22 mouse cellular contexts compared by ENCODE assay signal in the genomic region with DNA sequence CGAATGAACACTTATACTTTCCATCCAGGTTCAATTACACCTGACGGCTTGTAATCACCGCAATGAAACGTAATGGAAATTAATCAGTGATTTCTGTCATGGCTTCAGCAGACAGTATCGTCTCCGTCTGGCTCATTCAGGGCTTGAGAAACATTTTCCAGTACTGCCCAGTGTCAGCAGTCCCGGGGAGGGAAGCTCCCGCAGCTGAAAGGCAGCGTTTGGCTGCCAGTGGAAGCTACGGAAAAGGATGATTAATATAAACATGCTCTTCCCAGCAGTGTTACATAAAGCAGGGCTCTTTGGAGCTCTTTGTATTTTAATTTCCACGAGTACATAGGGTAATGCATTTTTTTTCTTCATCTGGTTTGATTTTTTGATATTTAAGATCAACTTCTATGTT.
DNase-seq lines count a peak whose midpoint lies in the region; ATAC-seq and TF ChIP-seq lines count a peak whose summit lies in the region.
"Had no signal": no experiment of that assay in that cellular context is flagged by ENCODE, and none has a peak within 500 bp of the region (broad histone marks: within the 10 kb centered on the region; RNA-seq: fewer than 3 reads in every experiment).

No protein-coding gene starts in this region.

- ATAC-seq in heart, embryonic 14.5 days (ENCODE audit: insufficient number of reproducible peaks, insufficient read depth, low FRiP score, low read depth): no peak
- ATAC-seq in lung, embryonic 14.5 days (ENCODE audit: insufficient read depth): no peak
- ATAC-seq in embryonic facial prominence, embryonic 13.5 days (ENCODE audit: insufficient number of reproducible peaks, insufficient read depth, low FRiP score, low TSS enrichment, low read depth): no peak
- ATAC-seq in stomach, embryonic 16.5 days (ENCODE audit: insufficient read depth, low FRiP score): peak; percentile 56; the same call in 1 of the 2 replicates
- ATAC-seq: inflammation-experienced regulatory T-cells, adult 6 months; liver, embryonic 12.5 days; midbrain, embryonic 16.5 days had no signal

- no peak overlapping the region for H3K9ac ChIP-seq in heart, embryonic 14.5 days (ENCODE audit: low read length)
- H3K9ac ChIP-seq in lung, embryonic 14.5 days: no peak overlapping the region
- H3K9ac ChIP-seq in embryonic facial prominence, embryonic 13.5 days: no peak overlapping the region
- H3K9ac ChIP-seq in stomach, embryonic 16.5 days (ENCODE audit: low read length): no peak overlapping the region
- H3K9ac ChIP-seq: forebrain, embryonic 12.5 days; limb, embryonic 12.5 days; liver, embryonic 12.5 days; lung, embryonic 15.5 days; neural tube, embryonic 15.5 days had no signal

- no peaks in the 10 kb centered on the region for H3K9me3 ChIP-seq in heart, embryonic 14.5 days (ENCODE audit: control insufficient read depth, low read length)
- no peaks in the 10 kb centered on the region for H3K9me3 ChIP-seq in lung, embryonic 14.5 days (ENCODE audit: low read depth, low read length)
- no peaks in the 10 kb centered on the region for H3K9me3 ChIP-seq in embryonic facial prominence, embryonic 13.5 days
- no peaks in the 10 kb centered on the region for H3K9me3 ChIP-seq in stomach, embryonic 16.5 days (replicated peaks; ENCODE audit: control insufficient read depth, low read length)
- H3K9me3 ChIP-seq: forebrain, embryonic 12.5 days; limb, embryonic 12.5 days; liver, embryonic 12.5 days; lung, embryonic 15.5 days; neural tube, embryonic 15.5 days had no signal

- H3K4me3 ChIP-seq in heart, embryonic 14.5 days (ENCODE audit: control insufficient read depth in 1 of 2, insufficient read depth in 1 of 2, low read depth in 1 of 2, low read length in 2 of 2): no peak overlapping the region
- H3K4me3 ChIP-seq in lung, embryonic 14.5 days (ENCODE audit: low read depth, low read length): no peak overlapping the region
- no peak overlapping the region for H3K4me3 ChIP-seq in embryonic facial prominence, embryonic 13.5 days
- H3K4me3 ChIP-seq in stomach, embryonic 16.5 days (replicated peaks; ENCODE audit: low read length): no peak overlapping the region
- H3K4me3 ChIP-seq: forebrain, embryonic 12.5 days; heart, adult 2 months; limb, embryonic 12.5 days; liver, embryonic 12.5 days; lung, embryonic 15.5 days; neural tube, embryonic 15.5 days had no signal

- intact Hi-C loops in heart, postnatal 10 days (cut with DNase I): no loop called here

- H3K4me2 ChIP-seq in heart, embryonic 14.5 days (ENCODE audit: low read length): 0 out of 2 replicates have a peak overlapping the region, but pooled peaks have one; percentile 55
- peak overlapping the region; percentile 44; the same call in 1 of the 2 replicates for H3K4me2 ChIP-seq in lung, embryonic 14.5 days
- peak overlapping the region; percentile 51 for H3K4me2 ChIP-seq in embryonic facial prominence, embryonic 13.5 days
- peak overlapping the region; percentile 32 for H3K4me2 ChIP-seq in stomach, embryonic 16.5 days (ENCODE audit: low read depth, low read length)
- H3K4me2 ChIP-seq: forebrain, embryonic 12.5 days; liver, embryonic 12.5 days had no signal

- DNase-seq in heart, postnatal 10 days: no peak
- DNase-seq in lung, embryonic 14.5 days: peak; percentile 39
- no peak for DNase-seq in lung, postnatal 10 days
- DNase-seq in right cerebral cortex, postnatal 10 days (ENCODE audit: low spot score in 2 of 2): no peak
- DNase-seq in spleen, postnatal 10 days (ENCODE audit: low spot score in 2 of 2): no peak
- DNase-seq: adrenal gland, adult 2 months; B cell, adult 2 months; cerebellum, adult 9-10 months; gastrocnemius, postnatal 14 days; heart, adult 2 months; heart, postnatal 36 days; thymus, postnatal 25 days had no signal

- no peak for TF ChIP-seq CTCF in lung, embryonic 14.5 days (IDR thresholded peaks at IDR 0.05; ENCODE audit: low read depth)

- WGBS in heart, embryonic 14.5 days: 27% methylated on average over 11 of the region's 11 CpGs
- 34% methylated on average over 11 of the region's 11 CpGs for WGBS in lung, embryonic 14.5 days
- 25% methylated on average over 11 of the region's 11 CpGs for WGBS in embryonic facial prominence, embryonic 13.5 days
- 28% methylated on average over 11 of the region's 11 CpGs for WGBS in stomach, embryonic 16.5 days

- H3K27me3 ChIP-seq in heart, embryonic 14.5 days (ENCODE audit: control insufficient read depth, insufficient read depth, low read length): peaks cover 3% of the 10 kb centered on the region; the same call in 1 of the 2 replicates
- no peaks in the 10 kb centered on the region for H3K27me3 ChIP-seq in lung, embryonic 14.5 days (ENCODE audit: insufficient read depth, low read length)
- peaks cover 3% of the 10 kb centered on the region; the same call in 1 of the 2 replicates for H3K27me3 ChIP-seq in embryonic facial prominence, embryonic 13.5 days
- H3K27me3 ChIP-seq in stomach, embryonic 16.5 days (ENCODE audit: control insufficient read depth, insufficient read depth, low read length): no peaks in the 10 kb centered on the region
- H3K27me3 ChIP-seq: forebrain, embryonic 12.5 days; liver, embryonic 12.5 days; lung, embryonic 15.5 days; neural tube, embryonic 15.5 days had no signal

- H3K4me1 ChIP-seq in heart, embryonic 14.5 days (ENCODE audit: control insufficient read depth in 2 of 2, insufficient read depth in 2 of 2, low read length in 2 of 2): peaks cover 6 to 9% of the 10 kb centered on the region in 2 experiments; a peak in 3 of 4 replicates
- no peaks in the 10 kb centered on the region for H3K4me1 ChIP-seq in lung, embryonic 14.5 days (ENCODE audit: insufficient read depth)
- H3K4me1 ChIP-seq in embryonic facial prominence, embryonic 13.5 days: peaks cover 12% of the 10 kb centered on the region
- peaks cover 3% of the 10 kb centered on the region; the same call in 1 of the 2 replicates for H3K4me1 ChIP-seq in stomach, embryonic 16.5 days (ENCODE audit: control insufficient read depth, insufficient read depth, low read length)
- H3K4me1 ChIP-seq: forebrain, embryonic 12.5 days; liver, embryonic 12.5 days had no signal

- no peaks in the 10 kb centered on the region for H3K36me3 ChIP-seq in heart, embryonic 14.5 days (ENCODE audit: control insufficient read depth, insufficient read depth, low read length)
- H3K36me3 ChIP-seq in lung, embryonic 14.5 days (ENCODE audit: insufficient read depth): no peaks in the 10 kb centered on the region
- no peaks in the 10 kb centered on the region for H3K36me3 ChIP-seq in embryonic facial prominence, embryonic 13.5 days
- no peaks in the 10 kb centered on the region for H3K36me3 ChIP-seq in stomach, embryonic 16.5 days (ENCODE audit: control insufficient read depth, insufficient read depth, low read length)
- H3K36me3 ChIP-seq: forebrain, embryonic 12.5 days; limb, embryonic 12.5 days; liver, embryonic 12.5 days; lung, embryonic 15.5 days; neural tube, embryonic 15.5 days had no signal

- no peak overlapping the region for H3K27ac ChIP-seq in heart, embryonic 14.5 days (replicated peaks in 1 of 2; ENCODE audit: control insufficient read depth in 1 of 2, insufficient read depth in 1 of 2, low read depth in 2 of 2, low read length in 2 of 2)
- no peak overlapping the region for H3K27ac ChIP-seq in lung, embryonic 14.5 days (ENCODE audit: low read depth)
- no peak overlapping the region for H3K27ac ChIP-seq in embryonic facial prominence, embryonic 13.5 days
- H3K27ac ChIP-seq in stomach, embryonic 16.5 days (ENCODE audit: low read length): no peak overlapping the region; the same call in 1 of the 2 replicates
- H3K27ac ChIP-seq: forebrain, embryonic 12.5 days; heart, adult 2 months; limb, embryonic 12.5 days; liver, embryonic 12.5 days; lung, embryonic 15.5 days; neural tube, embryonic 15.5 days had no signal
